Mouse (Mus musculus): ENCODE measurements around the gene Ano6.

Ano6 gene

GRCm38 (mm10) chr15:95974021-95974597, 183.5 kb downstream of the Ano6 start:
- no peak for DNase-seq (ENCODE audit: low spot score in 2 of 2)

GRCm38 (mm10) chr15:95976156-95976876, 185.7 kb downstream of the Ano6 start:
- DNase-seq (ENCODE audit: low spot score in 2 of 2), result no peak

- no peak for DNase-seq (ENCODE audit: low spot score in 2 of 2)
Observed at GRCm38 (mm10) chr15:95977169-95977938, 186.7 kb downstream of the Ano6 start.

- no peak for DNase-seq (ENCODE audit: low spot score in 2 of 2)
Observed at GRCm38 (mm10) chr15:95977939-95978252, 187.3 kb downstream of the Ano6 start.

GRCm38 (mm10) chr15:95980641-95981040, 190.0 kb downstream of the Ano6 start:
- DNase-seq (ENCODE audit: low spot score in 2 of 2), result no peak

GRCm38 (mm10) chr15:95987916-95988315, 197.3 kb downstream of the Ano6 start:
- no peak for DNase-seq (ENCODE audit: low spot score in 2 of 2)

GRCm38 (mm10) chr15:95989496-95990124, 199.0 kb downstream of the Ano6 start:
- DNase-seq (ENCODE audit: low spot score in 2 of 2), result no peak

- DNase-seq (ENCODE audit: low spot score in 2 of 2), result no peak
Observed at GRCm38 (mm10) chr15:96002958-96003601, 212.4 kb downstream of the Ano6 start.

- no peak for DNase-seq (ENCODE audit: low spot score in 2 of 2)
Observed at GRCm38 (mm10) chr15:96011640-96012390, 221.2 kb downstream of the Ano6 start.

- no peak for DNase-seq (ENCODE audit: low spot score in 2 of 2)
Observed at GRCm38 (mm10) chr15:96012391-96012775, 221.7 kb downstream of the Ano6 start.

GRCm38 (mm10) chr15:96014501-96014900, 223.9 kb downstream of the Ano6 start:
- DNase-seq (ENCODE audit: low spot score in 2 of 2), result no peak

GRCm38 (mm10) chr15:96020465-96020864, 229.8 kb downstream of the Ano6 start:
- no peak for DNase-seq (ENCODE audit: low spot score in 2 of 2)

GRCm38 (mm10) chr15:96021506-96021905, 230.9 kb downstream of the Ano6 start:
- DNase-seq (ENCODE audit: low spot score in 2 of 2), result no peak

Data from spleen, postnatal 10 days (tissue).